Mouse (Mus musculus): ENCODE measurements around the gene Pitpnm1.
A peak's percentile ranks its signal among the peaks of the same experiment; 100 is the strongest.

- TF ChIP-seq MAX (IDR thresholded peaks at IDR 0.05; ENCODE audit: low read depth) (no peak), MYOD1 (IDR thresholded peaks at IDR 0.05; ENCODE audit: control insufficient read depth in 1 of 3, insufficient read length in 2 of 3, low read depth in 2 of 3) (no peak), POLR2A (IDR thresholded peaks at IDR 0.05; ENCODE audit: insufficient read length, low read depth) (peak; percentile 10), E2F4 (IDR thresholded peaks at IDR 0.05; ENCODE audit: insufficient read depth) (no peak), TCF12 (IDR thresholded peaks at IDR 0.05; ENCODE audit: insufficient read depth, poor library complexity, severe bottlenecking) (no peak)
Observed at GRCm38 (mm10) chr19:4154437-4155222, 54.8 kb downstream of the Pitpnm1 start.
